Mouse (Mus musculus): ENCODE results near the gene Gm10722. TPM values are rescaled to one million over a fixed set of nuclear protein-coding genes. Genes with fewer than 3 reads are reported as not detected.
"Not testable (repeated sequence)": the region's sequence is repeated elsewhere in the genome, so short reads cannot be mapped to it uniquely, and the experiment has no call there.

Gm10722 gene
- polyA plus RNA-seq, 1 experiment: not detected

GRCm38 (mm10) chr9:3015896-3016295 lies 15.2 kb downstream of the Gm10722 start:
- not testable (repeated sequence) for H3K36me3 ChIP-seq (ENCODE audit: control insufficient read depth, insufficient read depth, low read length); H3K27me3 ChIP-seq (ENCODE audit: control insufficient read depth, insufficient read depth, low read length); H3K4me3 ChIP-seq (ENCODE audit: low read depth, low read length); H3K4me1 ChIP-seq (ENCODE audit: control insufficient read depth, insufficient read depth, insufficient read length, low read length); H3K27ac ChIP-seq (ENCODE audit: insufficient read depth, low read depth, low read length)
- 76% methylated on average over 5 of the region's 6 CpGs for WGBS

GRCm38 (mm10) chr9:3017108-3017507 lies 16.4 kb downstream of the Gm10722 start, which contains the start of gene Gm10719:
Gene Gm10719 (plus strand): TSS chr9:3017408.
- not testable (repeated sequence) for H3K27me3 ChIP-seq (ENCODE audit: control insufficient read depth, insufficient read depth, low read length); H3K36me3 ChIP-seq (ENCODE audit: control insufficient read depth, insufficient read depth, low read length); H3K27ac ChIP-seq (ENCODE audit: insufficient read depth, low read depth, low read length); H3K4me3 ChIP-seq (ENCODE audit: low read depth, low read length); H3K4me1 ChIP-seq (ENCODE audit: control insufficient read depth, insufficient read depth, insufficient read length, low read length)
- WGBS: 58% methylated on average over 1 of the region's 9 CpGs

- H3K4me3 ChIP-seq (ENCODE audit: low read depth, low read length); H3K27ac ChIP-seq (ENCODE audit: insufficient read depth, low read depth, low read length); H3K36me3 ChIP-seq (ENCODE audit: control insufficient read depth, insufficient read depth, low read length); H3K4me1 ChIP-seq (ENCODE audit: control insufficient read depth, insufficient read depth, insufficient read length, low read length); H3K27me3 ChIP-seq (ENCODE audit: control insufficient read depth, insufficient read depth, low read length): not testable (repeated sequence)
- WGBS: 62% methylated on average over 9 of the region's 9 CpGs
Observed at GRCm38 (mm10) chr9:3018944-3019343, 18.2 kb downstream of the Gm10722 start.

- H3K4me1 ChIP-seq (ENCODE audit: control insufficient read depth, insufficient read depth, insufficient read length, low read length); H3K27ac ChIP-seq (ENCODE audit: insufficient read depth, low read depth, low read length); H3K36me3 ChIP-seq (ENCODE audit: control insufficient read depth, insufficient read depth, low read length); H3K4me3 ChIP-seq (ENCODE audit: low read depth, low read length); H3K27me3 ChIP-seq (ENCODE audit: control insufficient read depth, insufficient read depth, low read length): not testable (repeated sequence)
- WGBS: 78% methylated on average over 17 of the region's 19 CpGs
Observed at GRCm38 (mm10) chr9:3019835-3020727, 19.4 kb downstream of the Gm10722 start.

GRCm38 (mm10) chr9:3022316-3023008 lies 21.7 kb downstream of the Gm10722 start:
- H3K27ac ChIP-seq (ENCODE audit: insufficient read depth, low read depth, low read length); H3K4me3 ChIP-seq (ENCODE audit: low read depth, low read length); H3K27me3 ChIP-seq (ENCODE audit: control insufficient read depth, insufficient read depth, low read length); H3K36me3 ChIP-seq (ENCODE audit: control insufficient read depth, insufficient read depth, low read length); H3K4me1 ChIP-seq (ENCODE audit: control insufficient read depth, insufficient read depth, insufficient read length, low read length): not testable (repeated sequence)
- WGBS: 81% methylated on average over 11 of the region's 13 CpGs

- WGBS: 76% methylated on average over 12 of the region's 13 CpGs
- H3K27ac ChIP-seq (ENCODE audit: insufficient read depth, low read depth, low read length); H3K36me3 ChIP-seq (ENCODE audit: control insufficient read depth, insufficient read depth, low read length); H3K4me3 ChIP-seq (ENCODE audit: low read depth, low read length); H3K4me1 ChIP-seq (ENCODE audit: control insufficient read depth, insufficient read depth, insufficient read length, low read length); H3K27me3 ChIP-seq (ENCODE audit: control insufficient read depth, insufficient read depth, low read length): not testable (repeated sequence)
Observed at GRCm38 (mm10) chr9:3023312-3023984, 22.7 kb downstream of the Gm10722 start, which contains the start of gene Gm10718. Gene Gm10718 (plus strand): TSS chr9:3023547.

- not testable (repeated sequence) for H3K4me1 ChIP-seq (ENCODE audit: control insufficient read depth, insufficient read depth, insufficient read length, low read length); H3K4me3 ChIP-seq (ENCODE audit: low read depth, low read length); H3K27me3 ChIP-seq (ENCODE audit: control insufficient read depth, insufficient read depth, low read length); H3K27ac ChIP-seq (ENCODE audit: insufficient read depth, low read depth, low read length); H3K36me3 ChIP-seq (ENCODE audit: control insufficient read depth, insufficient read depth, low read length)
- WGBS: 76% methylated on average over 16 of the region's 16 CpGs
Observed at GRCm38 (mm10) chr9:3023985-3024648, 23.4 kb downstream of the Gm10722 start.

GRCm38 (mm10) chr9:3024912-3025467 lies 24.3 kb downstream of the Gm10722 start, which contains the start of gene Gm10717:
Gene Gm10717 (plus strand): TSS chr9:3025417.
- not testable (repeated sequence) for H3K27me3 ChIP-seq (ENCODE audit: control insufficient read depth, insufficient read depth, low read length); H3K27ac ChIP-seq (ENCODE audit: insufficient read depth, low read depth, low read length); H3K4me1 ChIP-seq (ENCODE audit: control insufficient read depth, insufficient read depth, insufficient read length, low read length); H3K4me3 ChIP-seq (ENCODE audit: low read depth, low read length); H3K36me3 ChIP-seq (ENCODE audit: control insufficient read depth, insufficient read depth, low read length)
- 71% methylated on average over 12 of the region's 12 CpGs for WGBS

GRCm38 (mm10) chr9:3025653-3026052 lies 24.9 kb downstream of the Gm10722 start:
- not testable (repeated sequence) for H3K4me1 ChIP-seq (ENCODE audit: control insufficient read depth, insufficient read depth, insufficient read length, low read length); H3K27ac ChIP-seq (ENCODE audit: insufficient read depth, low read depth, low read length); H3K27me3 ChIP-seq (ENCODE audit: control insufficient read depth, insufficient read depth, low read length); H3K36me3 ChIP-seq (ENCODE audit: control insufficient read depth, insufficient read depth, low read length); H3K4me3 ChIP-seq (ENCODE audit: low read depth, low read length)
- WGBS: 73% methylated on average over 5 of the region's 6 CpGs

GRCm38 (mm10) chr9:3026136-3026535 lies 25.4 kb downstream of the Gm10722 start:
- not testable (repeated sequence) for H3K27ac ChIP-seq (ENCODE audit: insufficient read depth, low read depth, low read length); H3K27me3 ChIP-seq (ENCODE audit: control insufficient read depth, insufficient read depth, low read length); H3K36me3 ChIP-seq (ENCODE audit: control insufficient read depth, insufficient read depth, low read length); H3K4me3 ChIP-seq (ENCODE audit: low read depth, low read length); H3K4me1 ChIP-seq (ENCODE audit: control insufficient read depth, insufficient read depth, insufficient read length, low read length)
- WGBS: 79% methylated on average over 5 of the region's 5 CpGs
